Mouse (Mus musculus) liver, embryonic 14.5 days (tissue): ENCODE measurements around the gene Surf4.

Experiments
- CTCF ChIP-seq: IDR thresholded peaks from 2 replicates; pipeline ENCODE4 v1.5.1; 2016; ENCODE audit warnings: antibody characterized with exemption, low read depth, control low read depth
- EP300 ChIP-seq: IDR thresholded peaks from 2 replicates; pipeline ENCODE4 v1.6.1; 2016; ENCODE audit warnings: antibody characterized with exemption, low read depth

- TF ChIP-seq CTCF = no peak; the same call in 1 of the 2 replicates
- TF ChIP-seq EP300 = no peak
Measured at GRCm38 (mm10) chr2:26963923-26964723, 30.4 kb upstream of the Surf4 start, which contains the start of gene Rexo4.
